Mouse (Mus musculus) lung, adult 10 weeks (tissue): Measurements from ENCODE around the gene Gm45208. TPM values are rescaled to one million over a fixed set of nuclear protein-coding genes. Genes with fewer than 3 reads are reported as not detected.

Experiments
- polyA plus RNA-seq: library from polyadenylated mRNA; stranded (reverse); fragments of 350-450 nt; fragmentation: Illumina TruSeq; extraction: RNeasy Lipid Tissue Mini Kit (QIAGEN cat#74804); gene quantifications from one replicate; pipeline ENCODE4 v1.2.3, GENCODE M21; 2014; ENCODE audit warnings: low read depth, low replicate concordance; ENCODE audit not compliant: insufficient read depth

Gene Gm45208
- polyA plus RNA-seq, result not detected

DNA sequence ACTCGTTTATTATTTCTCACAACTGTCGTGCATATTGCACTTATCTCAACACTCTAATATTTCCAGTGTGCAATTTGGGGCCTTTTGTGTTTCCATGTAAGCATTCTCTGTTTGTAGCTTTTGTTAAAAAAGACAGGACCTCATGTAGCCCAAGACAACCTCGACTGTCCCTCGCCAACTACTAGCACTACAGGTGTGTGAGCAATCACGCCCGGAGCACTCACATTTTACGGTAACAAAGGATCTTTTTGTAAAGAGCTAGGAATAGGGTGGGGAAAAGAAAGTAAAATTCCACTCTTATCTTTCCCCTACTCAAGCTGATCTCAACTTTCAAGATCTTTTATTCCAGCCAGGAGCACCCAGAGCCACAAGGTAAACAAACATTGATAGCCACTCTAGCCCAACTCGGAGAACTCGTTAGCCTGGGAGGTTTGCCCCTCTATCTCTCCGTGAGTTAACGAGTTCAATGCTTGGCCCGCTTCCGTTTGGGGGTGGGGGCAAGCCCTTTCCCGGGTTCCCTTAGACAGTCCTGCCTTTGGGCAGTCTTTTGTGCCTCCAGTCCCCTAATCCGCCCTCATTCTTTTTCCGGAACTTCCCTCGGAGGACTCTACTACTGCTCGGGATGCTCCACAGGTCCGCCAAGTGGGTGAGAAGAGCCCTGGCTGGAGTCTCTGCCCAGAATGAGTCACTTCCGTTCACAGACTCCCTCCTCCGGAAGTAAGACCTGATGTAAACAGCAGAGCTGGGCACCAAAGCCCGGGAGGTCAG, at the start of gene Gm45208:
Gene Gm45208, plus strand, starts transcription at position 732 of the 768 bp plus-strand sequence.

DNA sequence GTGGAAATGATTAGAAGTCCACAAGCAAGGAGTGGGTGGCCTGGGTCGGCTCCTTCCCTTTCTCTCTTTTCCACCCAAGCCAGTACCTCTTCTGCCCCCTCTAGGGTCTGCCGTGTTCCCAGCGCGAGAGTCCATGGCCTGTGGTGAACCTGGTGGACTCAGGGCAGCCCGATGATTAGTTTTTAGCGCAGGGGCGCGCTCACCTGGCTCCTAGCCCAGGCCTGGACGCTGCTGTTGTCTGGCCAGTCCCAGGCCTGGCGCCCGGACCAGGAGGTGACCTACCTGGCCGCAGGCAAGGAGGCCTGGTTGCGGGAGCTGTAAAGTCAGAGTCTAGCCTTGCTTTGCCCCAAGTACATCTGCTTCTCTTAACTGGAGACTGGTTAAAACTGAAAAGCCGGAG, 41.2 kb upstream of the Gm45208 start, which contains the start of gene Magix:
Gene Magix, minus strand, starts transcription at position 388 of the 400 bp plus-strand sequence.

DNA sequence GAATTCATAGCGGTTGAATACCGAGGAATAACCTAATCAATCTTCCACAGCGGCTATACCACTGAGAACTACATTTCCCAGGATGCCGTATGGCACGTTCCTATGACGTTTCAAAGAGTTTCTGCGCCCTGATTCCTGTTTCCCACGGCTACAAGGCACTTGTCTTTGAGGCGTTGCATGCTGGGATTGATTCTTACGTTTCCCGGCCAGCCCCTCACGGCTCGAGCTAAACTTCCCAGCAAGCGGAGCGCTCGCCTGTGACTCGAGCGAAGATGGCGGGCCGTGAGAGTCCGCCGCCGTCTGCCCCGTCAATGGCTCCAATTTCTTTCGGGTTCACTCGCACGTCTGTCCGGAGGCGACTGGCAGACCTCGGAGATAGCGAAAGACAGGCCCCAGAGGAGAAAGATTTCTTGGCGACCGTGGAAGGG, 25.1 kb upstream of the Gm45208 start, which contains the start of gene Gpkow:
Gene Gpkow, plus strand, starts transcription at position 178 of the 428 bp plus-strand sequence.

DNA sequence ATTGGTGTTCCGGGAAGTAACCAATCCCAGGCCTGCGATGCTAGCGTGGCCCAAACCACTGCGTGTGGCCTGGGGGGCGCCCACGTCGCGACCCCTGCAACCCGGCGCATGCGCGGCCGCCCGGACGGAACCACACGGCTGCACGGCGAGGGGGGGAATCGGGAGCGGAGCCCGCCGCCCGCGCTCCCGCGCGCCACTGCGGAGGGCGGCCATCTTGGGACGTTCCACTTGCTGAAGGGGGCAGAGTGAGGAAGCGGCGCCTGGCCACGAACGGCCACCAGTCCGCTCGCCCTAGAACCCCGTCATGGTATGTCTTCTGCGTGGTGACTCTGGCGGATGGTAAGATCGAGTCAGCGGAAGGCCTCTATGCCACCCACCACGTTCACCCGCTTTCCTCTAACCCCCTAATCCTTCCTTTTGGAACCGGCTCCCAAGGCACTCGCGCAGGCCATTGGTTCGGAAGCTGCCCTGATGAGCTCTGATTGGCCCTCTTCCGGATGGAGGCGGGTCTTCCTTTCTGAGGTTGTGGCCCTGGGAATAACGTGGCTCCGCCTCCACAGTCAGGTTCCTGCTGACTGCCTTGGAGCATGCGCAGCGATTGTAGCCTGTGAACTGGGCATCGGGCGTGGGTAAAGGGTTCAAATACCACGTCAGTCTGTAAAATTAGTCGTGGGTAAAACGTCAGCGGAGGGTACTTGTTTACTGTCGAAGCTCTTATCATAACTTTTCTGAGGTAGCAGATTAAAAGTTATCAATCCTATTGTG, 7.7 kb upstream of the Gm45208 start, which contains the start of gene Wdr45:
Gene Wdr45, plus strand, starts transcription at position 199 of the 765 bp plus-strand sequence.

DNA sequence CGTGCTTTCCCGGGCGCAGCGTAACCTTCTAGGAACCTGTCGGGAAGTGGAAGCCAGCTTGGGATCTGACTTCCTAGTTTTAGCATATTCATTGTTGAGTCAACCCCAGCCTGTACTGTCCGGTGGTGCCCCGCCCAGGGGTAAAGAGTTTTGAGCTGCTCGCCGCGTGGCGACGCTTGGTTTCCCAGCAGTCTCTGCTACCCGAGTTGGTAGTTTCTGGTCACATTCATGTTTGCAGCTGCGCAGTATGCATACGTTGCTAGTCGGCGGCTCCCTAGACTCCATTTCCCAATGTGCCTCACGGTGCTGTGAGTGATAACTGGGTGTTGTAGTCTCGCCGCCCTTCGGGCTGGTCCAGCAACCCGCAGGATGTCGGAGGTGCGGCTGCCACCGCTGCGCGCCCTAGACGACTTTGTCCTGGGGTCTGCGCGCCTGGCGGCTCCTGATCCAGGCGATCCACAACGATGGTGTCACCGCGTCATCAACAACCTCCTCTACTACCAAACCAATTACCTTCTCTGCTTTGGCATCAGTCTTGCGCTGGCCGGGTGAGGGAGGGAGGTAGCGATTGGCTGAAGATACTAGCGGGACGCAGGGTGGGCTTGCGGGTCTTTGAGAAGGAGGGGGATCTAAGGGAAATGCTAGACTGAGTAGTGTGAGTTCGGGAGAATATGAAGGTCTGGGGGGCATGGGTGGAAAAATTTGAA, 6.3 kb downstream of the Gm45208 start, which contains the start of gene Praf2:
Gene Praf2, plus strand, starts transcription at position 225 of the 707 bp plus-strand sequence.

DNA sequence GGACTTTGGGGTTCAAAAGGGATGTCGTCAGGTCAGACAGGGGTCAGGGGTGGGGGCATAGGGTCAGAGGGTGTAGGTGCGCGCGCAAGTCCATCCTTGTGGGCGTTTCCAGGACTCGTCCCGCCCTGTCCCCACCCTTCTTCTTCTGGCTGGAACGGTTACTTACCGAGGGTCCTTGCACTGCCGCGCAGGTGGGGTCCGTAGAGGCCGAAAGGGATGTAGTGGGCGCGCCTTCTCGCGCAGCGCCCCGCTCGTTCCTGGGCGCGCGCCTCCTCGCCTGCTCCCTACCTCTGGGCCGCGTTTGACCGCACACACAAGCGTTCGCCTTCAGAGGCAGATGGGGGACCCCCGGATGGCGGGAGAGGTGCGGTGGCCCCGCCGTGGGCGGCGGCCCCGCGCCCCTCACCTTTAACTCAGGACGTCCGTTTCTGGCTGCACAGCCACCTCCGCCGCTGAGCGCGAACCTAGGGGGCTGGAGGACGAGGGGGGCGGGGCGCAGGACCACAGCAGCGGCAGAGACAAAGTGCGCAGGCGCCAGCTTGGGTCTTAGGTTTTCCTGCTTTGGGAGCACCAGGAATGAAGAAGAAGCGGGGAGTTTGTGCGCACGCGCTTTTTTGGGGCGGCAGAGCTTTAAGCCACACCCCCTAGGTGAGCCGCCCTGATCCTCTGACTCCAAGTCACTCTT, 28.5 kb downstream of the Gm45208 start, which contains the start of gene Ccdc120:
Gene Ccdc120, minus strand, starts transcription at position 474 of the 685 bp plus-strand sequence.

DNA sequence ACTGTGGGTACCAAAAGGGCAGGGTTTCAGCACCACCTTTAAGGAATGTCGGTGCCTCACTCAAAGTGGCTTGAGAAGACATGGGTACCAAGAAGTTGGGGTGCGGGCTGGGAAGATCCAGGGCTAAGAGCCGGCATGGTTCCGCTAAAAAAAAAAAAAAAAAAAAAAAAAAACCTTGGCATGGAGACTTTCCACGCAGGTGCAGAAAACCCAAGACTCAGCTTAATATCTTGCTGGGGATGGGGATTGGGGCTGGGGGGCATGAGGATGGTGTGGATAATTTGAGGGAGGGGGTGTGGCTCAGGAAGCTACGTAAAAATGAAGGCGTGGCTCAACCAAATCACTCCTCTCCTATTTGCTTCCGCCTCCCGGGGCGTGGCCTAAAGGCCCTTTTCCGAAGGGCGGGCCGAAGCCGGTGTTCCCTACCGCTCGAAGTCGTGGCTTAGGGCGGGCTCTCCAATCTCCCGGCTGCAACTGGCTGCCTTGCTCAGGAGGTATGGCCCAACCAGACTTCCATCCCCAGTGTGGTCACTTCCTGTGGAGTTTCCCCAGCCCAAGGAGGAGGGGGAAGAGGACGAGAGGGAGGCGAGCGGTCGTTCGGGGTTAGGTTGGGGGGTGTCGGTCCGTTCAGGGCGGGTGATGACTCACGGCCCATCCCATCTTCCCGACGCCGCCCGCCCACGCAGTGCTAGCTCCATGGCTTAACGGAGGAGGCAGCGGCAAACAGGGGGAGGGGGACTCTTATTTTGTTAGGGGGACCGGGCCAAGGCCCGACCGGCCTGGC, 40.3 kb downstream of the Gm45208 start, which contains the start of gene Tfe3:
Gene Tfe3, plus strand, starts transcription at position 424 of the 784 bp plus-strand sequence.

Other genes with a start within 250 kb of the Gm45208 start
- gene Foxp3, start 148.6 kb upstream of the Gm45208 start, polyA plus RNA-seq, result 0.14 TPM
- gene Ppp1r3f, start 148.0 kb upstream of the Gm45208 start, polyA plus RNA-seq, result 1.2 TPM
- 11.5 TPM for gene Ccdc22, start 116.7 kb upstream of the Gm45208 start, polyA plus RNA-seq
- 0.08 TPM for gene Cacna1f, start 115.2 kb upstream of the Gm45208 start, polyA plus RNA-seq
- 4.0 TPM for gene Syp, start 83.8 kb upstream of the Gm45208 start, polyA plus RNA-seq
- 4.0 TPM for gene Prickle3, start 65.0 kb upstream of the Gm45208 start, polyA plus RNA-seq
- gene Plp2, start 50.9 kb upstream of the Gm45208 start, polyA plus RNA-seq, result 161 TPM
- gene Magix, start 41.0 kb upstream of the Gm45208 start, polyA plus RNA-seq, result 6.1 TPM
- gene Gpkow, start 25.1 kb upstream of the Gm45208 start, polyA plus RNA-seq, result 18.2 TPM
- 86.4 TPM for gene Wdr45, start 7.9 kb upstream of the Gm45208 start, polyA plus RNA-seq
- gene Praf2, start 6.2 kb downstream of the Gm45208 start, polyA plus RNA-seq, result 16.3 TPM
- 6.8 TPM for gene Ccdc120, start 28.7 kb downstream of the Gm45208 start, polyA plus RNA-seq
- gene Tfe3, start 40.3 kb downstream of the Gm45208 start, polyA plus RNA-seq, result 19.0 TPM
- 20.6 TPM for gene Gripap1, start 67.5 kb downstream of the Gm45208 start, polyA plus RNA-seq
- gene Kcnd1, start 100.0 kb downstream of the Gm45208 start, polyA plus RNA-seq, result 0.20 TPM
- gene Otud5, start 119.1 kb downstream of the Gm45208 start, polyA plus RNA-seq, result 30.7 TPM
- 6.7 TPM for gene Pim2, start 156.0 kb downstream of the Gm45208 start, polyA plus RNA-seq
- 24.4 TPM for gene Slc35a2, start 161.8 kb downstream of the Gm45208 start, polyA plus RNA-seq
- 63.7 TPM for gene Pqbp1, start 177.0 kb downstream of the Gm45208 start, polyA plus RNA-seq
- gene Timm17b, start 177.1 kb downstream of the Gm45208 start, polyA plus RNA-seq, result 46.0 TPM
- gene Gm10491, start 185.6 kb downstream of the Gm45208 start, polyA plus RNA-seq, result not detected
- not detected for gene Gm10490, start 187.3 kb downstream of the Gm45208 start, polyA plus RNA-seq
- gene Pcsk1n, start 197.6 kb downstream of the Gm45208 start, polyA plus RNA-seq, result 0.17 TPM
- gene Eras, start 206.4 kb downstream of the Gm45208 start, polyA plus RNA-seq, result not detected
- gene Hdac6, start 225.6 kb downstream of the Gm45208 start, polyA plus RNA-seq, result 3.4 TPM